ENCODE assay signal across 28 mouse cellular contexts in genomic region chr12:112584954-112585353, GRCm38 (mm10). TPM values are rescaled to one million over a fixed set of nuclear protein-coding genes. Genes with fewer than 3 reads are reported as not detected.
DNase-seq lines count a peak whose midpoint lies in the region; ATAC-seq and TF ChIP-seq lines count a peak whose summit lies in the region.
"Had no signal": no experiment of that assay in that cellular context is flagged by ENCODE, and none has a peak within 500 bp of the region (broad histone marks: within the 10 kb centered on the region; RNA-seq: fewer than 3 reads in every experiment).

No protein-coding gene starts in this region.

- no peak for TF ChIP-seq CTCF in layer of hippocampus, adult 2 months (conservative IDR thresholded peaks at IDR 0.05)
- TF ChIP-seq CTCF in intestine, postnatal 0 days (IDR thresholded peaks at IDR 0.05; ENCODE audit: low read depth), result no peak

- ATAC-seq in liver, embryonic 16.5 days (ENCODE audit: low read depth), result no peak
- no peak for ATAC-seq in liver, embryonic 12.5 days
- peak; percentile 71 for ATAC-seq in intestine, postnatal 0 days
- ATAC-seq: forebrain, embryonic 14.5 days; forebrain, postnatal 0 days had no signal

- WGBS in liver, embryonic 16.5 days (ENCODE audit: insufficient replicate concordance), result 64% methylated on average over 7 of the region's 7 CpGs
- 81% methylated on average over 7 of the region's 7 CpGs for WGBS in liver, embryonic 12.5 days (ENCODE audit: insufficient replicate concordance)
- WGBS in intestine, postnatal 0 days, result 35% methylated on average over 7 of the region's 7 CpGs

- intact Hi-C loops in left cerebral cortex, postnatal 10 days (cut with DNase I), result no loop called here

- peak overlapping the region; percentile 93 for H3K27ac ChIP-seq in layer of hippocampus, adult 2 months
- peak overlapping the region; percentile 33; the same call in 1 of the 2 replicates for H3K27ac ChIP-seq in liver, embryonic 16.5 days (ENCODE audit: low read length)
- H3K27ac ChIP-seq in liver, embryonic 12.5 days, result no peak overlapping the region
- H3K27ac ChIP-seq in intestine, postnatal 0 days (ENCODE audit: low read depth, low read length), result no peak overlapping the region
- H3K27ac ChIP-seq: embryonic facial prominence, embryonic 12.5 days; embryonic facial prominence, embryonic 15.5 days; heart, adult 2 months; heart, embryonic 10.5 days; heart, embryonic 13.5 days; hindbrain, embryonic 14.5 days had no signal

- H3K4me3 ChIP-seq in layer of hippocampus, adult 2 months, result no peak overlapping the region
- no peak overlapping the region for H3K4me3 ChIP-seq in liver, embryonic 16.5 days (ENCODE audit: low read depth, low read length)
- H3K4me3 ChIP-seq in liver, embryonic 12.5 days, result no peak overlapping the region
- H3K4me3 ChIP-seq in intestine, postnatal 0 days (ENCODE audit: low read depth, low read length), result no peak overlapping the region
- H3K4me3 ChIP-seq: embryonic facial prominence, embryonic 12.5 days; embryonic facial prominence, embryonic 15.5 days; heart, adult 2 months; heart, embryonic 10.5 days; heart, embryonic 13.5 days had no signal

- H3K27me3 ChIP-seq in liver, embryonic 16.5 days (ENCODE audit: control insufficient read depth, insufficient read depth, low read depth, low read length), result peaks cover 17% of the 10 kb centered on the region
- peaks cover 41% of the 10 kb centered on the region for H3K27me3 ChIP-seq in liver, embryonic 12.5 days (replicated peaks)
- peaks cover 8% of the 10 kb centered on the region; the same call in 1 of the 2 replicates for H3K27me3 ChIP-seq in intestine, postnatal 0 days (replicated peaks; ENCODE audit: control insufficient read depth, insufficient read depth, low read length)
- H3K27me3 ChIP-seq: CH12.LX; embryonic facial prominence, embryonic 15.5 days had no signal

- no peaks in the 10 kb centered on the region for H3K9me3 ChIP-seq in liver, embryonic 16.5 days (replicated peaks; ENCODE audit: control insufficient read depth, low read length)
- H3K9me3 ChIP-seq in liver, embryonic 12.5 days (replicated peaks), result no peaks in the 10 kb centered on the region
- H3K9me3 ChIP-seq in intestine, postnatal 0 days (ENCODE audit: control insufficient read depth), result no peaks in the 10 kb centered on the region
- H3K9me3 ChIP-seq: embryonic facial prominence, embryonic 12.5 days; embryonic facial prominence, embryonic 15.5 days; G1E; heart, embryonic 10.5 days; heart, embryonic 13.5 days had no signal

- peaks cover 37% of the 10 kb centered on the region for H3K4me1 ChIP-seq in liver, embryonic 16.5 days (ENCODE audit: control insufficient read depth, low read depth, low read length)
- H3K4me1 ChIP-seq in liver, embryonic 12.5 days, result peaks cover 56% of the 10 kb centered on the region
- H3K4me1 ChIP-seq in intestine, postnatal 0 days (replicated peaks; ENCODE audit: control insufficient read depth, insufficient read depth, low read length), result peaks cover 18% of the 10 kb centered on the region

- DNase-seq in layer of hippocampus, adult 2 months (ENCODE audit: low spot score in 2 of 2), result no peak
- DNase-seq in layer of hippocampus, adult 18-20 months (ENCODE audit: low spot score in 2 of 2), result no peak
- no peak for DNase-seq in left cerebral cortex, postnatal 10 days (ENCODE audit: extremely low spot score in 1 of 2, low spot score in 2 of 2)
- no peak for DNase-seq in right cerebral cortex, postnatal 25 days
- DNase-seq: adrenal gland, adult 2 months; adrenal gland, postnatal 14 days; B cell, adult 2 months; cerebellum, adult 11 months; cerebellum, adult 2 months; cerebellum, adult 9-11 months; cerebellum, postnatal 25 days; forebrain, postnatal 0 days; gastrocnemius, postnatal 10 days; gastrocnemius, postnatal 36 days; heart, adult 2 months; heart, postnatal 14 days; heart, postnatal 4 days had no signal

- no peak overlapping the region for H3K9ac ChIP-seq in liver, embryonic 16.5 days (ENCODE audit: low read depth, low read length)
- H3K9ac ChIP-seq in liver, embryonic 12.5 days, result no peak overlapping the region
- H3K9ac ChIP-seq in intestine, postnatal 0 days (ENCODE audit: low read depth, low read length), result no peak overlapping the region
- H3K9ac ChIP-seq: embryonic facial prominence, embryonic 12.5 days; embryonic facial prominence, embryonic 15.5 days; forebrain, postnatal 0 days; heart, embryonic 13.5 days; hindbrain, embryonic 14.5 days had no signal

- H3K4me2 ChIP-seq in liver, embryonic 16.5 days (ENCODE audit: low read depth, low read length), result no peak overlapping the region
- no peak overlapping the region for H3K4me2 ChIP-seq in liver, embryonic 12.5 days
- no peak overlapping the region for H3K4me2 ChIP-seq in intestine, postnatal 0 days (replicated peaks; ENCODE audit: low read depth)
- H3K4me2 ChIP-seq: embryonic facial prominence, embryonic 12.5 days; embryonic facial prominence, embryonic 15.5 days; heart, embryonic 13.5 days; hindbrain, embryonic 14.5 days had no signal

- H3K36me3 ChIP-seq in liver, embryonic 16.5 days (ENCODE audit: control insufficient read depth, insufficient read depth), result no peaks in the 10 kb centered on the region
- H3K36me3 ChIP-seq in liver, embryonic 12.5 days, result no peaks in the 10 kb centered on the region
- H3K36me3 ChIP-seq in intestine, postnatal 0 days (ENCODE audit: control insufficient read depth, insufficient read depth), result no peaks in the 10 kb centered on the region
- H3K36me3 ChIP-seq: embryonic facial prominence, embryonic 12.5 days; embryonic facial prominence, embryonic 15.5 days; G1E; heart, embryonic 10.5 days; heart, embryonic 13.5 days had no signal

RNA-seq across cellular contexts. Expression of gene Inf2, which starts 3.6 kb away (rescaled TPM):
- total RNA-seq in layer of hippocampus, adult 2 months (2021), result 100 to 1,000 TPM; 131 to 138 TPM
- total RNA-seq in layer of hippocampus, adult 18-20 months (2021), result 100 to 1,000 TPM; 105 to 111 TPM
- polyA plus RNA-seq in liver, embryonic 16.5 days (2015; fragmentation: Nextera tagmentation; extraction: Ambion mirVana), result 1.2 and 2.7 TPM in 2 replicates
- 2.2 and 2.7 TPM in 2 replicates for polyA plus RNA-seq in liver, embryonic 12.5 days (2016; fragmentation: Nextera tagmentation; extraction: Ambion mirVana)
- polyA plus RNA-seq in intestine, postnatal 0 days (2015; fragmentation: Nextera tagmentation; extraction: Ambion mirVana), result 0.70 and 1.1 TPM in 2 replicates
- 10 to 100 TPM; 53.3 to 62.6 TPM for total RNA-seq in left cerebral cortex, postnatal 10 days (2021)

RNA-seq across cellular contexts. Expression of gene Adssl1, which starts 34.9 kb away (rescaled TPM):
- 10 to 100 TPM; 10.1 to 10.6 TPM for total RNA-seq in layer of hippocampus, adult 2 months (2021)
- 10 to 100 TPM; 14.3 to 15.7 TPM for total RNA-seq in layer of hippocampus, adult 18-20 months (2021)
- 12.4 and 14.0 TPM in 2 replicates for polyA plus RNA-seq in liver, embryonic 16.5 days (2015; fragmentation: Nextera tagmentation; extraction: Ambion mirVana)
- 5.2 and 5.6 TPM in 2 replicates for polyA plus RNA-seq in liver, embryonic 12.5 days (2016; fragmentation: Nextera tagmentation; extraction: Ambion mirVana)
- 0.57 and 0.67 TPM in 2 replicates for polyA plus RNA-seq in intestine, postnatal 0 days (2015; fragmentation: Nextera tagmentation; extraction: Ambion mirVana)
- 1 to 10 TPM; 2.8 to 3.9 TPM for total RNA-seq in left cerebral cortex, postnatal 10 days (2021)
- total RNA-seq: G1E had no signal

RNA-seq across cellular contexts. Expression of gene Siva1, which starts 59.5 kb away (rescaled TPM):
- total RNA-seq in layer of hippocampus, adult 2 months (2021), result 10 to 100 TPM; 19.6 to 20.1 TPM
- total RNA-seq in layer of hippocampus, adult 18-20 months (2021), result 10 to 100 TPM; 23.4 TPM
- 84.7 and 89.5 TPM in 2 replicates for polyA plus RNA-seq in liver, embryonic 16.5 days (2015; fragmentation: Nextera tagmentation; extraction: Ambion mirVana)
- 126 and 137 TPM in 2 replicates for polyA plus RNA-seq in liver, embryonic 12.5 days (2016; fragmentation: Nextera tagmentation; extraction: Ambion mirVana)
- 52.6 and 54.5 TPM in 2 replicates for polyA plus RNA-seq in intestine, postnatal 0 days (2015; fragmentation: Nextera tagmentation; extraction: Ambion mirVana)
- 10 to 100 TPM; 14.3 to 15.5 TPM for total RNA-seq in left cerebral cortex, postnatal 10 days (2021)

Comparison
In these comparisons a context has a peak if more than half of its experiments do, and no peak if none do; other contexts are left out.
1. H3K27ac ChIP-seq: peak in layer of hippocampus, adult 2 months (single experiment) and liver, embryonic 16.5 days (single experiment); none in liver, embryonic 12.5 days (single experiment) and intestine, postnatal 0 days (single experiment).